Mouse (Mus musculus) Patski (cell line): ENCODE measurements around the gene Cmtm2b. TPM values are rescaled to one million over a fixed set of nuclear protein-coding genes. Genes with fewer than 3 reads are reported as not detected.
"Not testable (repeated sequence)": the region's sequence is repeated elsewhere in the genome, so short reads cannot be mapped to it uniquely, and the experiment has no call there.

ENCODE experiments used
- ATAC-seq: fragments of 100-300 bp; one replicate; pipeline ENCODE4 v1.8.0; 2021
- CTCF ChIA-PET: fragments of 350-600 bp; sonication (Branson Sonifier 250); formaldehyde crosslinking; loops from one replicate; lab custom pipeline; 2022; ENCODE audit warnings: inconsistent platforms; lab: Charles Lee
- POLR2A ChIA-PET: fragments of 350-600 bp; sonication (Branson Sonifier 250); formaldehyde crosslinking; loops from one replicate; lab custom pipeline; 2022; ENCODE audit warnings: antibody characterized with exemption, inconsistent platforms; lab: Charles Lee
- DNase-seq: peaks from one replicate; pipeline ENCODE4 v3.0.0-alpha.2; 2011; ENCODE audit warnings: low read depth, low spot score
- H3K27me3 ChIP-seq: fragments of 371-371 bp; one replicate; pipeline ENCODE4 v1.5.1; 2021
- CTCF ChIP-seq: fragments of 100-300 bp; IDR thresholded peaks from one replicate; pipeline ENCODE4 v1.5.1; 2021
- in situ Hi-C: fragments of 300-500 bp; cut with MboI; formaldehyde crosslinking; loops from 3 replicates; pipeline ENCODE4 v1.11.1; 2018; ENCODE audit warnings: low pct_unique_long_range_greater_than_20kb, mixed read lengths
- polyA plus RNA-seq: library from polyadenylated mRNA; unstranded; gene quantifications from one replicate; pipeline ENCODE4 v1.2.3, GENCODE M21; 2021

Gene Cmtm2b
- not detected for polyA plus RNA-seq

DNA sequence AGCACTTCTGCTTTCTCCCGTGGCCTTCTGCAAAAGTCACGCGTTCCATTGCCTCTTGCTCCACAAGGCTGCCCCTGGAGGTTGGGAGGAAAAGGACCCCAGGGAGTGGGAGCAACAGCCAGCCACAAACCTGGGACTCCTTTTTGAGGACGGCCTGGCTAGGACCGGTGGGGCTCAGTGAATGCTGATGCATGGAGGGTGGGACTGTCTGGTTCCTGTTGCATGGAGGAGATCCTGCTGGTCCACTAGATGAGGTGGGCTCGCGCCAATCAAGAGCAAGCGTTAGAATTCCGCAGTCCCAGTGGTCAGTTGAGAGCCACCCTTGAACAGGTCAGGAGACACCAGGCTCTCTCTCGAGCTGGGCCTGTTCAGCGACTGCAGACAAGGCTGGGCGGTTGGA is at the start of gene Cmtm2b:
TSS of gene Cmtm2b (plus strand) at position 301 of the 400 bp plus-strand sequence.
- POLR2A ChIA-PET: interaction anchor here (0.7 kb wide), 2 partner anchors 25 to 740 kb away, joined by 3 read pairs; no protein-coding TSS in a partner anchor
- ATAC-seq, CTCF ChIA-PET, DNase-seq: not testable (repeated sequence)
- in situ Hi-C loops: loop anchor here (25.0 kb wide), 1 partner anchor 615 kb away; the partner anchor contains the start of genes Ces2e and Ces2f
- peaks cover 29% of the 10 kb centered on the region for H3K27me3 ChIP-seq

DNA sequence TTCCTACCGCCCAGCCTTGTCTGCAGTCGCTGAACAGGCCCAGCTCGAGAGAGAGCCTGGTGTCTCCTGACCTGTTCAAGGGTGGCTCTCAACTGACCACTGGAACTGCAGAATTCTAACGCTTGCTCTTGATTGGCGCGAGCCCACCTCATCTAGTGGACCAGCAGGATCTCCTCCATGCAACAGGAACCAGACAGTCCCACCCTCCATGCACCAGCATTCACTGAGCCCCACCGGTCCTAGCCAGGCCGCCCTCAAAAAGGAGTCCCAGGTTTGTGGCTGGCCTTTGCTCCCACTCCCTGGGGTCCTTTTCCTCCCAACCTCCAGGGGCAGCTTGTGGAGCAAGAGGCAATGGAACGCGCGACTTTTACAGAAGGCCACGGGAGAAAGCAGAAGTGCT is 28.9 kb upstream of the Cmtm2b start, which contains the start of gene Cmtm2a:
TSS of gene Cmtm2a (minus strand) at position 101 of the 400 bp plus-strand sequence.
- CTCF ChIA-PET, DNase-seq, POLR2A ChIA-PET, in situ Hi-C loops, ATAC-seq: not testable (repeated sequence)
- peaks cover 30% of the 10 kb centered on the region for H3K27me3 ChIP-seq

DNA sequence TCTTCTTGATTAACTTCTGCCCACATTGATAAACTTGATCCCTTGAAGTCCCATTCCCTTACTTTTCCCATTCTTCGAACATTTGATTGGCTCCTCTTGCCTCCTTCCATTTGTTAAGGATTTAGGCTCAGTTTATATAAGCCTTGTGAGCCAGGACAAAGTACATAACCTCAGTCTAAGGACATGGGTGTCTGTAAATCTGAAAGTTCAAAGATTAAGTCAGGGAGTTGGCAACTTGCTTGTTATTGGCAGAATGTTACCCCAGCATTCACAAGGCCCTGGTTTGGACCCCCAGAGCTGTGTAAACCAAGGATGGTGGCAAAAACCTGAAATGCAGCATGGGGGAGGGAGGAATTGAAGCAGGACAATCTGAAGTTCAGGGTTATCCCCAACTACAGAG is 27.6 kb upstream of the Cmtm2b start:
- ATAC-seq: no peak
- H3K27me3 ChIP-seq: peaks cover 30% of the 10 kb centered on the region
- in situ Hi-C loops: no loop called here
- ChIA-PET POLR2A (no interaction called here), CTCF (no interaction called here)
- TF ChIP-seq CTCF: no peak
- DNase-seq: no peak

DNA sequence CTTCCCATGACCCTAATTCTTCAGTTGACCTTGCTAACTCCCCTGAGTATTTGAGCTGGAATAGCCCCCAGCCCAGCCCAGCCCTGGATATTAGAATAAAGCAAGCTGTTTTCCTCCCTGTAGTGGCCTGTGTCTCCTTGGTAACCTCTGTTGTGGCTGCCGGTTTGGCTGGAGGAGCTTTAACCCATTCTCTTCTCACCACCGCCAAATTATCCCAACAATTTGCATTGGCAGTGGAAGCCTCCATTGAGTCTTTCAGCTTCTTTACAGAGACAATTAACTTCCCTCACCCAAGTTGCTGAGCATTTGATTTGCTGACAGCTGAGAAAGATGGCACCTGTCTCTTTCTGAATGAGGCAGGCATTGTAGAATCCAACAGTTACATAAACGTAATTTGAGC is 20.5 kb upstream of the Cmtm2b start:
- H3K27me3 ChIP-seq, CTCF ChIA-PET, ATAC-seq, POLR2A ChIA-PET, DNase-seq: not testable (repeated sequence)
- in situ Hi-C loops: loop anchor here (25.0 kb wide), 1 partner anchor 636 kb away; the partner anchor contains the start of genes Ces2e and Ces2f

DNA sequence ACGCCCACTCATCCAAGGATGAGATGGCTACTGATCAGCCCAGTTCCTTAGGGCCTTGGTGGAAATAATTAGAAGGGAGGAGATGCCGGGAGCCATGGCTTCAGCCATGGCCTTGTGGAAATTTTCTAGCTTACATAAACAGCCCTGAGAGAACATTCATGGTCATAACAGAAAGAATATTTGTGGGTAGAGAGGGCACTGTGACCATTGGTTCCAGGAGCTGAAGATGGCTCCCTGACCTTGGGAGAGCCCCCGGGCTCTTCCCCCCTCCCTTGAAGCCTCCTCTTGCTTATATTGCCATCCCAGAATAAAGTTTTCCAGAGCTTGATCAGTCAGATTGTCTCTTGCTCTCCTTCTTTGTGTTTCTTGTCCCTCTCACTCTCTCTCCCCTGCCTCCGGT is 19.5 kb upstream of the Cmtm2b start:
- H3K27me3 ChIP-seq, CTCF ChIA-PET, POLR2A ChIA-PET, ATAC-seq, DNase-seq: not testable (repeated sequence)
- in situ Hi-C loops: loop anchor here (25.0 kb wide), 1 partner anchor 635 kb away; the partner anchor contains the start of genes Ces2e and Ces2f

DNA sequence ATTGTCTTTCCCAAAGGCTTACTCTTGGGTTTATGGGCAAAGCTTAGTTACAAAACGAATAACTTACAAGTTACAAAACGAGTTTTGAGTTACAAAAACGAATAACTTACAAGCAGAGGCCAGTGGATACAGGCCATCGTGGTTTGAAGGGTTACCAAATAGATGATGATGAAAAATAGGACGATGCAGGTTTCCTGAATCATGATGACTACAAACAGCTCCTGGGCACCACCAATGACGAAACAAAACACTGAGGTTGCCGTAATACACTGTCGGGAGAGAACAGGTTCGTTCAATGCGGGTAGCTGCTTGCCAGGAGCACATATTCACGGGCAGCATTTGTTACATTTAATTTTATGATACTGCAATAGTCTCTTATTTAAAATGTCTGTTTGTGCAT is 17.1 kb upstream of the Cmtm2b start:
- TF ChIP-seq CTCF: no peak
- ChIA-PET POLR2A (no interaction called here), CTCF (no interaction called here)
- ATAC-seq (no peak), DNase-seq (no peak)
- H3K27me3 ChIP-seq: peaks cover 8% of the 10 kb centered on the region
- in situ Hi-C loops: loop anchor here (5.0 to 25.0 kb wide), 2 partner anchors 38 to 632 kb away; partner anchors contain the start of genes Ces2e and Ces2f

DNA sequence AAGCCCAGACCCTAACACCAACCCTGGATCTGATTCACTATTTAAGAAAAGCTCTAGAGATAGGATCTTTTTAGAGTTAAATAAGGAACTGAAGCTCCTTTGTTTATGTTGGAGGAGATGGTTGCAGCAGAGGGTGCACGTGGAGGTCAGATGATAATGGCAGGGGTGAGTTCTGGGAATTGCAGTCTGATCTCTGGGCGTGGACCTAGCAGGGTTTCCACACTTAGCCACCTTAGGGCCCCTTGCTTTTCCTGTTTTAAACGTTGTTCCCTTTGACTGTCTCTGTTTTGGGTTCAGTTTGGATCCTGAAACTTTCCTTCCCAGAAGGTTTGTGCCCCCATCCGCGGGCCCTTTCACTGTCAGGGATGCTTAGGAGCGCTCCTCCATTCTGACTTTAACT is 13.7 kb upstream of the Cmtm2b start:
- POLR2A ChIA-PET, DNase-seq, ATAC-seq, CTCF ChIA-PET: not testable (repeated sequence)
- peaks cover 16% of the 10 kb centered on the region for H3K27me3 ChIP-seq
- in situ Hi-C loops: loop anchor here (5.0 to 25.0 kb wide), 2 partner anchors 41 to 629 kb away; partner anchors contain the start of genes Ces2e and Ces2f

DNA sequence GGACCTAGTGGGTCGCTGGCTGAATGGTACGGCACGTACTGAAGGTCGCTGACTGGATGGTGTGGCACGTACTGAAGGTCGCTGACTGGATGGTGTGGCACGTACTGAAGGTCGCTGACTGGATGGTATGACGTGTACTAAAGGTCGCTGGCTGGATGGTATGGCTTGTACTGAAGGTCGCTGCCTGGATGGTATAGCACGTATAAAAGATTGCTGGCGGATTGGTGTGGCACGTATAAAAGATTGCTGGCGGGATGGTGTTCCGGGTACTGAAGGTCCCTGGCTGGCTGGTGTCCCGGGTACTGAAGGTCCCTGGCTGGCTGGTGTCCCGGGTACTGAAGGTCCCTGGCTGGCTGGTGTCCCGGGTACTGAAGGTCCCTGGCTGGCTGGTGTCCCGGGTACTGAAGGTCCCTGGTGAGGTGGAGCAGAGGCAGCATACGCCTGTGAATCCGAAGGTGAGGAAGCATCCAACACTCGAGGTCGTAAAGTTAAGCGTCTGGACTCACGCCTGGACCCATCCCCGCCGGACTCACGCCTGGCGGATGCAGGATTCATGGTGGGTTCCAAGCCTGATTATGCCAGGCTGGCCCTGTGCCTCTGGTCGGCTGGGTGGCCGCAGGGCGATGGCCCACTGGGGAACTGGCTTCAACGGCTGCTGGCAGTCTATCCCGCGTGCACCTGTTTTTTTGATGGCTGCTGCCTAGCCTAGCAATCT is 12.4 kb upstream of the Cmtm2b start, which contains the start of the genes Gm45711 and Cmtm1:
TSS of gene Gm45711 (minus strand) at position 641 of the 715 bp plus-strand sequence.
TSS of gene Cmtm1 (minus strand) at position 705 of the 715 bp plus-strand sequence.
- H3K27me3 ChIP-seq: peaks cover 13% of the 10 kb centered on the region
- in situ Hi-C loops: loop anchor here (5.0 to 25.0 kb wide), 2 partner anchors 42 to 628 kb away; partner anchors contain the start of genes Ces2e and Ces2f
- POLR2A ChIA-PET, DNase-seq, ATAC-seq, CTCF ChIA-PET: not testable (repeated sequence)

DNA sequence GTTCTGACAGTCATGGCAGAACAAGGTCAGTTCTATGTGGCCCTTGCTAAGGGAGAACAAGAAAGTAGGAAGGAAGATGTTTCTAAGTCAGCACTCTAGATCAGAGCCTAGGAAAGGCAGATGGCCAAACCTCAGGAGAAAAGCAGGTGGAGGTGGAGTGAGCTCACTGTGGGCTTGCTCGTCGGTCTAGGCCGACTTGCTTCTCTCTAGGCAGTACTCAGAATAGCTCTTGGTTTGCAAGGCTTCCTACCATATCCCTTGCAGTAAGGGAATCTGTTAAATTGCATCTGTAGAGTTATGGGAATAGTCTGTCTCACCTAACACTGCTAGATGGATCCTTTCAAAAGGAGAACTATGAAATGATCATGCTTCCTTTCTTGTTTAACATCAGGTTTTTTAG is 10.0 kb upstream of the Cmtm2b start:
- CTCF ChIA-PET, ATAC-seq, POLR2A ChIA-PET, DNase-seq: not testable (repeated sequence)
- in situ Hi-C loops: loop anchor here (25.0 kb wide), 1 partner anchor 625 kb away; the partner anchor contains the start of genes Ces2e and Ces2f
- peaks cover 28% of the 10 kb centered on the region for H3K27me3 ChIP-seq

DNA sequence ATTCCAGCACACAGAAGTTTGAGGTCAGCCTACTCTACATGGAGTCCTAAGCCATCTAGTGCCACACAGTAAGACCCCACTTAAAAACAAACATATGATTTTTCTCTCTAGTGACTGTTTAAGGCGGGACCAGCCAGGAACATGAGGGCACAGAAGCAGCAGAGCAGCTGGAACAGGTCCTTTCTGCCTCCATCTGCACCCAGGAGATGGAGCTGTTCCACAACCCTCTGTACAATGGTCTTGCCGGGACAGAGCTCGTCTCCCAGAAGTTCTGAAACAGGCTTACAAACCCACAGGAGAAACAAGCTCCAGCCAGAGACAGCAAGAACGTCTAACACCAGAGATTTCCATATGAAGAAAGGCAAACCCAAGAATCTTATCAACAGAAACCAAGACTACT is 8.7 kb upstream of the Cmtm2b start:
- ATAC-seq: no peak
- CTCF ChIA-PET: no interaction called here

DNA sequence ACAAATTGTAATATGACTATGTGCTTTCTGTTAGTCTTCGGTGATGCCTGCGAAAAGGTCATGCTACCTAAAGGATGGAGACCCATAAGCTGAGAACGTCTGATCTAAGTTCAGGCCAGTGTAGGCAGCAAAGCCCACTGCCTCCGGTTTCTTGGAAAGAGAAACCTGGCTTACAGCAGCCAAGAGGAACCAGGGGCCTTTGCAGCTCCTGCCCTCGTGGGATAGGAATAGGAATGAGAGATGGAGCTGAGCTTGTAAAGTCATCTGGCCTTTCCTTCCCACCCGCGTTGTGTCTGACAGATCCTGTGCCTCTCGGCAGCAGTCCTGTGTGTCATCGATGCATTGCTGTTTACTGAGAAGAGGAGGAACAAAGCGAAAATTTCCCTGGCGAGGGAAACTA is 763 bp upstream of the Cmtm2b start, which contains the start of gene Gm11020:
TSS of gene Gm11020 (plus strand) at position 301 of the 400 bp plus-strand sequence.
- in situ Hi-C loops: loop anchor here (25.0 kb wide), 1 partner anchor 616 kb away; the partner anchor contains the start of genes Ces2e and Ces2f
- ATAC-seq, CTCF ChIA-PET, DNase-seq, POLR2A ChIA-PET: not testable (repeated sequence)
- peaks cover 34% of the 10 kb centered on the region for H3K27me3 ChIP-seq

More for the DNA sequence above, 8.7 kb upstream of the Cmtm2b start:
- peak; percentile 26 for TF ChIP-seq CTCF
- in situ Hi-C loops: loop anchor here (25.0 kb wide), 1 partner anchor 624 kb away; the partner anchor contains the start of genes Ces2e and Ces2f
- H3K27me3 ChIP-seq: peaks cover 28% of the 10 kb centered on the region
- DNase-seq: no peak
- POLR2A ChIA-PET: no interaction called here
